Mouse (Mus musculus) left cerebral cortex, adult 2 months (tissue): ENCODE measurements around the gene Tmem205. TPM values are rescaled to one million over a fixed set of nuclear protein-coding genes. Genes with fewer than 3 reads are reported as not detected.

Experiments used
- DNase-seq, 2 experiments: peaks; one replicate each; pipeline ENCODE4 v3.0.0; 2021 to 2022; ENCODE audit warnings: low spot score in 2 of 2, mixed read lengths in 1 of 2; ENCODE audit errors: extremely low spot score in 1 of 2
- H3K27ac ChIP-seq: fragments of 200-600 bp; 2 replicates; pipeline ENCODE4 v1.8.1; 2022
- H3K4me3 ChIP-seq: fragments of 200-600 bp; 2 replicates; pipeline ENCODE4 v1.8.1; 2022
- CTCF ChIP-seq: fragments of 200-600 bp; IDR thresholded peaks from 2 replicates; pipeline ENCODE4 v1.8.1; 2022; ENCODE audit warnings: antibody characterized with exemption, mild to moderate bottlenecking, moderate library complexity
- intact Hi-C: fragments of 180-260 bp; cut with DNase I; formaldehyde crosslinking; loops from one replicate; pipeline ENCODE4 v1.15.1; 2025
- long read RNA-seq, 2 experiments: library from polyadenylated mRNA; stranded (forward); transcript quantifications; one replicate each; pipeline ENCODE4 v2.0.0; 2021; ENCODE audit warnings: borderline mapping rate in 2 of 2
- total RNA-seq, 2 experiments: library from RNA; stranded (reverse); gene quantifications; 2 replicates each; pipeline ENCODE4 v1.2.3; 2021

Gene Tmem205
- total RNA-seq, result 10 to 100 TPM; 31.4 to 35.5 TPM
- long read RNA-seq, experiment 1, partial matches to known transcripts, result 3 of 9 reads
- long read RNA-seq, experiment 1, other reads (novel, unspliced or antisense), result 2 of 9 reads
- long read RNA-seq, experiment 2, partial matches to known transcripts, result 3 of 14 reads
- long read RNA-seq, experiment 2, other reads (novel, unspliced or antisense), result 5 of 14 reads

DNA sequence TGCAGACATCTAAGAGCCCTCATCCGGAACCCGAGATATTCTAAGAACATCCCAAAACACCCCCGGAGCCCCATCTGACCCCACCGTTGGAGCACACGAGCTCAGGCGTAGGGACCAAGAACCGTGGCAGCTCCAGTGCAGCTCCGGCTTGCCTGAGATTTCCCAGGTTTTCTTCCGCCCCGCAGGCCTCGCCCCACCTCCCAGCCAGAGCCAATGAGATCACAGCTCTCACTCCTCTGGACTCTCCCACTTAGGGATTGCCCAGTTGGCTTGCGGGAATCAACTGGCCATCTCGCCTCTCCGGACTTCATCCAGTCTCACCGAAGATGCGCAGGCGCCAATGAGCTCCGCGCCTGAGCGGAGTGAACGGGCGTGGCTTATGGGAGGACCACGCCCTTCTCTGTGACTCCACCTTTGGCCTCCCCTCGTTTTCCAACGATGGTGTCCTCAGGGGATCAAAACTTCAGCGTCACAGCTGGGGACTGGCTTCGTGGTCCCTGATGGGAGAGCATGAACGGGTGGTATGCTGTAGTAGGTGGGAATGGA lies at the start of gene Tmem205, which contains the start of gene Ccdc159:
TSS of gene Tmem205 (minus strand) at position 349 of the 546 bp plus-strand sequence.
TSS of gene Ccdc159 (plus strand) at position 264 of the 546 bp plus-strand sequence.
- peak within 1 kb of the TSS; percentile 67 for H3K4me3 ChIP-seq
- peak within 1 kb of the TSS; percentile 88 for H3K27ac ChIP-seq
- peak; percentile 87 to 92 for DNase-seq
- intact Hi-C loops, result no loop called here
- TF ChIP-seq CTCF, result no peak

DNA sequence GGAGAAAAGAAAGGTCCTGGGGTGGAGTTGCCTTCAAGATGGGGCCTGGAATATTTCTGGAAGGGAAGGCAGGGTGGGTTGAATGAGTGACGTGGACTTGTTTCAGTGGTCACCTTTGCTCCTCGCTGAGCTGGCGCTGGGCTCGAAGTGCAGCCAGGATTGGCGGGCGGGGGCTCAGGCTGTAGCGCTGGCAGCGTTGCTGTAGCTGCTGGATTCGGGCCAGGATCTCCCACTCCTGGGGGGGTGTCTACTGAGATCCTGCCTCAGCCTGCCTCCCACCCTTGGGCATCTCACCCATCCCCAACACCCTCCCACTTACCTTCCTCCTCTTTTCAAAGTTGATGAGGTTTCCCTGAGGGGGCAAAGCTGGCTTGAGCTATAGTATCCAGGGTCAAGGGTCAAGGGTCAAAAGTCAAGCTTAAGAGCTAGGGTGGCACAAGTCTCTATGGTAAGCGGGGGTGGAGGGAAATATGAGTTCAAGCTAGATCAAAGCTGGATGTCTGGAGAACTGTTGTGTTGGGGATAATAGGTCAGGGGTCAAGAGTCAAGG lies 49.3 kb upstream of the Tmem205 start:
- intact Hi-C loops, result loop anchor here (5.0 kb wide), 1 partner anchor 171 kb away; no protein-coding TSS in a partner anchor
- Histone ChIP-seq H3K27ac (no peak overlapping the region), H3K4me3 (no peak overlapping the region)
- DNase-seq, result no peak
- no peak for TF ChIP-seq CTCF

GRCm38 (mm10) chr9:21969304-21969703 lies 41.9 kb upstream of the Tmem205 start:
- TF ChIP-seq CTCF, result no peak
- no peak for DNase-seq
- H3K4me3 ChIP-seq, result no peak overlapping the region
- no peak overlapping the region for H3K27ac ChIP-seq
- intact Hi-C loops, result no loop called here

- no peak for DNase-seq
- intact Hi-C loops, result no loop called here
- TF ChIP-seq CTCF, result no peak
These were observed 41.5 kb upstream of the Tmem205 start for GRCm38 (mm10) chr9:21968883-21969282.

GRCm38 (mm10) chr9:21963417-21963816 lies 36.1 kb upstream of the Tmem205 start, which contains the start of gene Epor:
Epor (minus strand) TSS chr9:21963506.
- peak within 1 kb of the TSS; percentile 70 for H3K27ac ChIP-seq
- DNase-seq, result no peak
- H3K4me3 ChIP-seq, result peak within 1 kb of the TSS; percentile 47
- intact Hi-C loops, result loop anchor here (2.0 kb wide), 2 partner anchors 39 to 47 kb away; partner anchors contain the start of genes Ccdc151 and Prkcsh
- no peak for TF ChIP-seq CTCF

More at GRCm38 (mm10) chr9:21968883-21969282, 41.5 kb upstream of the Tmem205 start:
- H3K4me3 ChIP-seq, result no peak overlapping the region
- H3K27ac ChIP-seq, result no peak overlapping the region

- TF ChIP-seq CTCF, result peak; percentile 22; the same call in 1 of the 2 replicates
- peak overlapping the region; percentile 70 for H3K27ac ChIP-seq
- peak; percentile 78 to 83 for DNase-seq
- H3K4me3 ChIP-seq, result peak overlapping the region; percentile 47
- intact Hi-C loops, result loop anchor here (2.0 kb wide), 2 partner anchors 40 to 46 kb away; partner anchors contain the start of genes Ccdc151 and Prkcsh
These were observed 35.2 kb upstream of the Tmem205 start for GRCm38 (mm10) chr9:21962416-21963059.

- DNase-seq, result no peak
- no peak; the same call in 1 of the 2 replicates for TF ChIP-seq CTCF
- intact Hi-C loops, result loop anchor here (2.0 kb wide), 2 partner anchors 41 to 45 kb away; partner anchors contain the start of genes Ccdc151 and Prkcsh
- Histone ChIP-seq H3K4me3 (peak overlapping the region; percentile 47), H3K27ac (peak overlapping the region; percentile 70)
These were observed 34.7 kb upstream of the Tmem205 start for GRCm38 (mm10) chr9:21962010-21962409.

DNA sequence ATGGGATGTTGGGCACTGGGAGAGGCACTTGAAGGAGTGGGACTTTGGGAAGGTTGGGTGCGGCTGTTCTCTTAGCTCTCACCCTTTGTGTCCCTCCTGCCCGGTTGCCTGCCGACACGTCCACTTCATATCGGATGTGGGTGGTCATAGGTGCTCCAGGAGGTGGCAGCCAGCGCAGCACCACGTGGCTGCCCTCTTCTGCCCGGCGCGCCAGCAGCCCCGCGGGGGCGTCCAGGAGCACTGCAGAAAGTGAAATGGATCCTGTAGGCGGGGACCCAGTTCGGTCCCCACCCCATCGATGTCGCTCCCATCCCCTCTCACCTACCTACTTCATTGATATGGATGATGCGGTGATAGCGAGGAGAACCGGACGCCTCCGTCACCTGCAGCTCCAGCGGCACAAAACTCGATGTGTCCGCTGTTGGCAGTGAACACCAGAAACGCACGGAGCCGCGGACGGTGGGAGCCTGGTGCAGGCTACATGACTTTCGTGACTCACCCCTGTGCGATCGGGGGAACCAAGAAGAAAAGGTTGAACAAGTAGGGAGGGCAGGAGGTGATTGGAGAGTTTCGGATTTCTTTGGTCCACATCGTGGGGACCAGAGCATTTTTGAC lies 34.1 kb upstream of the Tmem205 start:
- TF ChIP-seq CTCF, result no peak
- peak in 1 of 2 experiments; percentile 33 for DNase-seq
- intact Hi-C loops, result no loop called here

DNA sequence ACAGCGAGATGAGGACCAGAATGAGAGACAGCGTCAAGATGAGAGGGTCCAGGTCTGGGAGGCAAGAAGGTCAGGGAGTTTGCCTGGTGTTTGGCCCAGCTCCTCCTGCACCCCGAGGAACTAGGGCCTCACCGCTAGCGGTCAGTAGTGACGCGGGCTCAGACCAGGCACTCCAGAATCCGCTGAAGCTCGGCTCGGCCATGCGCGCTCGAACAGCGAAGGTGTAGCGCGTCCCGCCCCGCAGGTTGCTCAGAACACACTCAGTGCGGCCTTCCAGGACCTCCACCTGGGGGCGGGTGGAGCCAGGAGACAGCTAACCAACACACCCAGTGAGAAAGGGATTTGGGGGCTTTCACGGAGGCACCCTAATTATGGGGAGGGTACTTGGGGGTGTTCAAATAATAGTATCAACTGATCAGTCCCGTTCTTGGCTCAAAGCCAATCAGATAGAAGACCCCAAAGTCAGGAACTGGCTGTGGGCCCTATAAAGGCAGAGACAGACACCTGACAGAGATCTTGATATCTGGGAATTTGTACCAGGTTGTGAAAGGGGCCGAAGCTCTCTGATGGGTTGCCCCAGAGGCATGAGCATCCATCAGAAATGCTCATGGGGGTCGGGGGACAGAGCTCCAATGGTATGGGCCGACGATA lies 33.3 kb upstream of the Tmem205 start:
- H3K27ac ChIP-seq, result peak overlapping the region; percentile 2; the same call in 1 of the 2 replicates
- DNase-seq, result no peak
- no peak; the same call in 1 of the 2 replicates for TF ChIP-seq CTCF
- H3K4me3 ChIP-seq, result no peak overlapping the region
- intact Hi-C loops, result no loop called here

More for the DNA sequence above, 34.1 kb upstream of the Tmem205 start:
- Histone ChIP-seq H3K4me3 (peak overlapping the region; percentile 47), H3K27ac (peak overlapping the region; percentile 70; the same call in 1 of the 2 replicates)

- no peak for DNase-seq
- Histone ChIP-seq H3K27ac (0 out of 2 replicates have a peak overlapping the region, but pooled peaks have one; percentile 2), H3K4me3 (no peak overlapping the region)
- intact Hi-C loops, result no loop called here
- no peak for TF ChIP-seq CTCF
These were observed 32.8 kb upstream of the Tmem205 start for GRCm38 (mm10) chr9:21960135-21960534.

DNA sequence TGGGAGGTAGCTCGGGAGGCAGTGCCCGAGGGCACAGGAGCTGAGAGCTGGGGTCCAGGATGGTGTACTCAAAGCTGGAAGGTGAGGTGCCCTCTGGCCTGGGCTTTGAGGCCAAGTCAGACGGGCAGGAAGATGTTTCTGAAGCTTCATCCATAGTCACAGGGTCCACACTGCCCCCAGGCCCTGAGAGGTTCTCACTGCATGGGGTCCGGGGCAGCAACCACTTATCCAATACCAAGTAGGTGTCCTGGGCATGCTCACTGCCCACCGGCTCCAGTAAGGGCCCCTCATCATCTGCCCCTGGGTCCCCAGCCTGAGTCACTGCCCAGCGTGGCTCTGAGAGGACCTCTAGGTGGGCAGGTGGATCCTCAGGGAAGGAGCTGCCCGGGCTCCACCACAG lies 31.9 kb upstream of the Tmem205 start:
- H3K4me3 ChIP-seq, result no peak overlapping the region
- DNase-seq, result no peak
- no peak for TF ChIP-seq CTCF
- intact Hi-C loops, result no loop called here
- H3K27ac ChIP-seq, result no peak overlapping the region
